Mouse (Mus musculus) embryo, embryonic 10.5 days (tissue): ENCODE measurements around the gene Mpdu1.
A peak's percentile ranks its signal among the peaks of the same experiment; 100 is the strongest.

Experiments used
- DNase-seq: peaks from one replicate; pipeline ENCODE4 v3.0.0-alpha.2; 2015; ENCODE audit warnings: low spot score

Mpdu1 gene

DNA sequence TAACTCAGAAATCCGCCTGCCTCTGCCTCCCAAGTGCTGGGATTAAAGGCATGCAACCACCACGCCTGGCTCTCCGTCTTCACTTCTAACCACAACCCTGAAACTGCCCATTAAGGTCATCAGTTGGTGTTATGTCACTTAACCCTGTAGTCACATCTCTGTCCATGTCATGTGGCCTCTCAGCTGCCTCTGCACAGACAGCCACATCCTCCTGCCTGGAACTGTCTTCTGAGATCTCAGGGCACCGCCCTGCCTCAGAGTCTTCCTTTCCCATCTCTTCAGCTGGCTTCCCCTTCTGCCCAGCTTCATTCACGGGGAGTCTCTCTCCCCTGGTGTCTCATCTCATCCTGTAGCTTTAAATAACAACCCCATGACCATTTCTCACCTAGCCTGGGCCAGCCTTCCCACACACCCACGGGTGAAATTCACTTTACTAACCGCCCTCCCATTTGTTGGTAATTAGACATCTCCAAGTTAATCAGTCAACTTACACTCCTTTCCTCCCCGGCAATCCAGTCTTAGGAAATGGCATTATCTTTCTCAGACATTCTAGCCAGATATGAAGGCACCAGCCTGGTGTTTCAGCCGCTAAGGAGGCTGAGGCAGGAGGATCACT, 29.9 kb upstream of the Mpdu1 start:
- no peak for DNase-seq

DNA sequence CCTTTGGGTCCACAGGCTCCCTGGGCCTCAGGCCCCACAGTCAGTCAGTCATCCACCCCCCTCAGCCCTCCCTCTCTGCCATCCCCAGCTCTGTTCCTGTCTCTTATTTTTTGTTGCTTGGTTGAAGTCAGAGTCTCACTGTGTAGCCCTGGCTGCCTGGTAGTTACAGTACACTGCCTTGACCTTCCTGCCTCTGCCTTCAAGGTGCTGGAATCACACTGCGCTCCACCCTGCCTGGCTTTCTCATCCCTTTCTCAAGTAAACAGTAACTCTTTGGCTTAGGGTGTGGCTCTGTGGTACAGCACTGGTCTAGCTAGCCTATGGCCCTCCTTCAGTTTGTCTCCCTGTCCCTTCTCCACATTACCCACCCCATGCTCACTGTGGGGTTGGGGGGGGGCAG, 27.4 kb upstream of the Mpdu1 start:
- no peak for DNase-seq

DNA sequence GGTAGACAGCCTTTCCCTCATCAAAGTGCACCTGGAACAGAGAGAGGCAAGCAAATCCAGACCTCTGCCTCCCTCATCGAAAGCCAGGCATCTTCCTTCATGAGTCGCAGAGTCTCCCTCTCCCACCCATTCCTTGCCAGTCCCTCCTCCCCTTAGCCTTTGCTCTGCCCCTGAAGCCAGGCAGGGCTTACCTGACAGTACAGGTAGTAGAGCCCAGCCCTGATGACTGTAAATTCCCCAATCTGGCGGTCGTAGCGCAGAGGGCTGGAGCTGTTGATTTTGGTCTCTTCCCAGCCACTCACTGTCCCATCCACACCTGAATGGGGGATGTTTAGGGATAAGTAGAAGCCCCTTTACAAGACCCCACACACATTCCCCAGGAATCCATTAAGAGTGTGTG, 24.6 kb upstream of the Mpdu1 start:
- no peak for DNase-seq

DNA sequence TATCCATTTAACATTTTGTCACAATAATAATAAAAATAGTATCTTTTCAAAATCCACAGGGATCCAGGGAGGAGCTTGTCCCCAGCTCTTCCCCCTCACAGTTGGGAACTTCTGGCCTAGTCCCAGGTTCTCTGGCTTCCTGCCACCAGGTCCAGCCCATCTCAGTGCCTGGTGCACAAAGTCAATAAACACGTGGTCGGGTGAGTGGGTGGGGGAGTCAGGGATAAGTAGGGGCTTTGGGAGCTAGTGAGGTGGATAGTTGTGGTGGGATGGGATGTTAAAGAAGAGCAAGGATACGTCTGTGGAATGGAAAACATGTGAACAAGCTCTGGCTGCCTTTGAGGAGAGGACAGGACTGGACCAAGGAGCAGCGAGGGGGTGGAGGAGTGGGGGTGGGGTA, 23.9 kb upstream of the Mpdu1 start:
- DNase-seq = no peak

DNA sequence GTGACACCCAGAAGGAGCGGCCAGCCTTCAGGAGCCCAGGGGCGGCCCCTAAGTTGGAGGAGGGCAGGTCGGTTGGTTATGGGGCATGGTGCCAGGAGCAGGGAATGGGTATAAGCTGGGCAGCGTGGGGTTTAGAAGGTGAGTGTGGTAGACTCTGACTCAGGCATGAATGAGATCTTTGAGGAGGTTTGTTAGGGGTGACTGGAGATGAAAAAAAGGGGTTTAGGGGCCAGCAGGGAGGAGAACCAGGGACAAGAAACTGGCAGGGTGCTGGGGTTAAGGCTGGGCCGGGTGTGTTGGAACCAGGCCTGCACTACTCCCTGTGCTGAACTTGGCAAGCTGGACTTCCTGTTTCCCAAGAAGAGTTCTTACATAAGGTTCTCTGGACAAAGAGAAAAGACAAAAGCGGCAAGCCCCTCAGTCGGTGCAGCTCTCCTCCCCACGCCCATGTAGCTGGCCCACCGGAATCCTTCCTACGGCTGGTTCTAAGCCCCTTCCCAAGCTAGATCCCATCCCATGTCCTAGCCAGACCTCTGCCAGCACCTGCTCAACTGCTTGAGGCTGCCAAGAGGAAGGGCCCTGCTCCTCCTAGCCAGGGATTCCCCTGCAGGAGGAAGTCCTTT, 23.2 kb upstream of the Mpdu1 start, which contains the start of gene Tnfsf13:
Tnfsf13 (minus strand) TSS at position 259 of the 623 bp plus-strand sequence.
- no peak for DNase-seq

DNA sequence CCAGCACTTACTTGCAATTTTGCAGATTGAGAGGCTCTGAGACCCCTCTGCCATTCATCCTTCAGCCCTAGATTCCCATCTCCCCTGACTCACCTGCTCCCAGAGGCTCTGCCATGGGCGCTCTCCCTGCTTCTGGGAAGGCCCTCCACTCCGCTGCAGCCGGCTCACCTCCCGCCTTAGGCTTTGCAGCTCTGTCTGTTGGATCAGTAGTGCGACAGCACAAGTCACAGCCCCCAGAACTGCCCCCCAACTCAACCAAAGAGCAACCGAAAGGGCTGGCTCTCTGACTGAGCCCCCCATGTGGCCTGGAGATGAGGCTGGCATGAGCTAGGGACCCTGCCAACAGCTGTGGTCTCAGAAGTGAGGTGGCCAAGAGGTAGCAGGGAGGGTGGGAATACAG, 22.5 kb upstream of the Mpdu1 start:
- no peak for DNase-seq

DNA sequence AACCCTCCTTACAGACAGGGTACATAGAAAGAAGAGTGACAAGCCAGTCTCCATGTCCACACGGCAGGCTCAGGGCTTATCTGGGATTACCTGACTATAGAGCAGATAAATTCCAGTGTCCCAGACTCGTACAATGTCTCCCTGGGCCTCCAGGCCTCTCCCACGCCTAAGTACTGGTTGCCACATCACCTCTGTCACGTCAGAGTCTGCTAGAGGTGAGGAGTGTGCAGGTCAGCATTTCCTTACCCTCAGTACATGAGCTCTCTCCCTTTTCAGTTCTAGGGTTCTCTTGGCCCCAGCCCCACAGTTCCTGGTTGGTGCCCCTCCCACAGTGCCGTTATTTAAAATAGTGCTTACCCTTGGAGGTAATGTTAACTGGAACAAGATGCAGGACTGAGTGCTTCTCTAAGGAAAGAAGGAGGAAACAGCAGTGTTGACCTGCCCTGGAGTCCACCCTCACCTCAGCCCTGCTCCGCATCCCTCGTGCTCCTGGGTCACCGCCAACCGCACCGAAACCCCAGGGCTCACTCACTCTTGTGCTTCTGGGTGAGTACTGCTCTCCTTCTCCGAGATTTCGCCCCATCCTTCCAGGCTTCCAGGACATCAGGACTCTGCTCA, 21.8 kb upstream of the Mpdu1 start:
- no peak for DNase-seq

DNA sequence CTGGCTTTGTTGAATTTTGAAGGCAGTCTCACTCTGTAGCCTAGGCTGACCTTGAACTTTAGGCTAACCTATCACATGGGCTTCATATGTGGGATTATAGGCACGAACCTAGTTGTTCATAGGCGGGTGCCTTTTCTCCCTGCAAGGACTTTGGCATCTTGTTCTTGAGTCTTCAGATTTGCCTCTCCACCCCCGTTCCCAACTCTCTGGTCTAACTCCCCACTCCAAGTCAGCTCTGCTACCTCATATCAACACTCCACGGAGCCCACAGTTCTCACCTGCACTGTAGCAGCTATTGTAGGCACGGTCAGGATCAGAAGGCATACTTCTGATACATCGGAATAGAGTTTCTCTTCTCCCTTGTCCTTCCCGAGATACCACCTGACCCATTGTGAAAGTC, 21.1 kb upstream of the Mpdu1 start:
- DNase-seq = no peak

DNA sequence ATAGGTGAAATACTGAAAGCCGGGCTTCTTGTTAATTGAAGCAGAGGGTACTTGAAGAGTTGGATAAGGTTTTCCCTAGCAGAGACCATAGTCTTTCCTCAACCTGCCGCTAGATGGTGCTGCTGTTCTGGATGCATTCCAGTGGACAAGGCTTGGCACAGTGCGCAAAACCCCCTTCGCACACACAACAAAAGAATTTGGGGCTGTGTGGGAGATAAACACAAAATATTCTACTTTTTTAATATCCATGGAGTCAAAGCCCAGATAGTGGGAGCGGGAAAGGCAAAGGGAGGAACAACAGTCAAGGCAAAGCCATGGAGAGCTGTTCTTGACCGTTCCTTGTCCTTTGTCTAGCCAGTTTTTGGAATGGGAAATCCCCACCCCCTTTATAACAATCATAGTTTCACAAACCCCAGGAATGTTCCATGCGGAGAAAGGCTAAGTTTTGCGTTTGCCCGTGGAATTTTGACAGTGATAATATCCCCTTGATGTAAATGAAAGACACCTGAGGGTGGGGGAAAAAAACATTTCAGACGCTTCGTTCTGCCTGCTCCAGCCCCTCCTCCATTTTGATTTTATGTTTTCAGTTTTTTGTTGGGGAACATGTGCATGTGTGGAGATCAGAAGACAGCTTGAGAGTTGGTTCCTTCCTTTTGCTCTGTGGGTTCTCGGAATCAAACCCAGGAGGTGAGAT, 20.5 kb upstream of the Mpdu1 start:
- DNase-seq = peak; percentile 98

DNA sequence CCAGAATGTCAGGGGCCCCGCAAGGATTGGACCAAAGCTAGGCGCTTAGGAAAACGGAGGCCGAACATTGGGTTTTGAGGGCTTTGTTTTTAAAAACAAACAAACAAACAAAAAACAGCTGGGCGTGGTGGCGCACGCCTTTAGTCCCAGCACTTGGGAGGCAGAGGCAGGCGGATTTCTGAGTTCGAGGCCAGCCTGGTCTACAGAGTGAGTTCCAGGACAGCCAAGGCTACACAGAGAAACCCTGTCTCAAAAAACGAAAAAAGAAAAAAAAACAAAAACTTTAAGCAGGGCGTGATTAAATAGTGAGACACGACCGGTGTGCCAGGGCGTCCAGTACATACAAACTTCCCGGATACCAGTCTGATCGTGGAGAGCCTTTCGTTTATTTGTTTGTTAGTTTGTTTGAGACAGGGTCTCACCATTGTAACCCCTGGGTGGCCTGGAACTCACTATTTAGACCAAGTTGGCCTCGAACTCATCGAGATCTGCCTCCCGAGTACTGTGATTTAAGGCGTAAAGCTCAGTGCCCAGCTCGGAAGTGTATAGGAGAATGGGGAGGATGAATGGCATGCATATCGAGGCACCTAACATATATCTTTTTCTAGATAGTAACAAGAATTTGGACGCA, 19.9 kb upstream of the Mpdu1 start:
- DNase-seq = no peak

DNA sequence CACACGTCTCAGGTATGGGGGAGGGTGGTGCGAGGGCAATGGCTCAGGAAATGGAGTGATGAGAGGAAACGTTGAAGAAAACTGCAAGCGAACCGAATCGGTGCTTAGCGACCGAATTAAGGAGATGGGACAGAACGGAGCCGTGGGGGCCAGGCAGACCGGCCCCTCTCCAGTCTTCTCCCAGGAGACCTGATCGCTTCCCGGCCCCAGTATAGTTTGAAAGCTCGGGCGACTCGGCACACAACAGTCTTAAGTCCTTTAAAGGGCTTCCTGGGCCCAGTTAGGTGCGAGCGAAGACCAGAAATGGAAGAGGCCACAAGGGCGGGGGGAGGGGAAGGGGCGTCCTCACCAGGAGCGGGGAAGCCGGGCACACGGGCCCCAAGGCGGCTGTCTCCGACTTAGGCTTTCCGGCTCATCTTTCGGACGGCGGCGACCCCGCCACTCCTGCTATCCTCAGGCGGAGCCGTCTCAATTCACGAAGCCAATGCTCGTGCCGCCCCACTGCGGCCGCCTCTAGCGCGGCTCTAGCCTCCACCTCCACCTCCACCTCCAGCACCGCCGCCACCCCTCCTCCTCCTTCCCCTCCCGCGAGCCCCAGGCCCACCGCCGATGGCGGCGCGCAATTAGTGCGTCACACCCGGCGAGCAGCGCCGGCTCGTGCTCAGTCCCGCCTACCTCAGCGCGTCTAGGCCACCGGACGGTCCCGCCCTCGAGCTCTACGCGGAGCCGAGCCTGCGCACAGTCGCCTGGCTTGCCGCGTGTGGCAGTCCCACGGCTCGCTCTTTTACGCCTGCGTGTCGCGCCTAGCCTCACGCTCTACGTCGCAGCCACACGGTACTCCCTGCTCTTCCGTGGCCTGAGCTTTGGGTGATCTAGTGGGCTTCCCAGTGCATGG, 19.1 kb upstream of the Mpdu1 start, which contains the start of gene Senp3:
Senp3 (minus strand) TSS at position 771 of the 895 bp plus-strand sequence.
- DNase-seq = peak; percentile 97

- DNase-seq = no peak
These were observed 17.9 kb upstream of the Mpdu1 start for GRCm38 (mm10) chr11:69680136-69680855.

- DNase-seq = no peak
These were observed 16.7 kb upstream of the Mpdu1 start for GRCm38 (mm10) chr11:69679144-69679543.

DNA sequence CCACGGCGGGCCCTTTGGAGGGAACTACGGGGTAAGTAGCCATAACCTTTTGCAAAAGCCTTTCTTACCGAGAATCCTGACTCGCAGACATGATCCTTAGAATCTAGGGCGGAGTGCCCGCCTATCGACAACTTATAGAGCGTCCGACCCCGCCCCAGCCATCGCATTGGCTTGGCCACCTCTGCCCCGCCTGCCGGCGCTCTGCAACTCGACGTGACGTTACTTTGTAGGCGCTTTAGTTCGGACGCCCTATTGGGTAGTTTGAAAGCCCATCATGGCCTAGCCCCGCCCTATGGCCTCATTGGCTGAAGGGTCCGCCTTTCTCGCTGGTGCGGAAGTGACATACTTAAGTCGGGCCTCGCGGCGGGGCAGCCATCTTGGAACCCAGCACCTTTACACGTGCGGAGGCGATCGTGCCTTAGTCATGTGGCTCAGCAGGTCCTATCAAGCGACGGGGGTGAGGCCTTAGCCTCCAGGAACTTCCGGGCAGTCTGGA, 9.8 kb upstream of the Mpdu1 start, which contains the start of gene Eif4a1:
Eif4a1 (minus strand) TSS at position 213 of the 496 bp plus-strand sequence.
- peak; percentile 100 for DNase-seq

DNA sequence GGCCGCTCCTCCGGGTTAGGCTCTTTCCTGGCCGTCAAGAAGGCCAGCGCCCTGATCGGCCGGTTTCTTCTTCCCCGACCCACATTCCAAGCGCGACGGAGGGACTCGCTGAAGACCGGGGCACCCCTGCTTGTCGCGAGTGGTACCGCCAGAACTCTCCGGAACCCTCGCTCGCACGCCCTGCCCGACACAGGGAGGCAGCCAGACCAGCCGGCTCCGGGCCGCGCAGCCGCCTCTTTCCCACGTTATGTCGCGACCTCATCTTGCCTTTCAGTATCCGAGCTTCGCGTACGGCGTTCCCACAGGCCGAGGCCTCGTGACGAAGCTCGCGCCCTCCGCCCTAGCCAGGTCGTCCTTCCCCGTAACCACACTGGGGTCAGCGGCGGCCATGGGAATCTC, 9.3 kb upstream of the Mpdu1 start:
- no peak for DNase-seq

- DNase-seq = peak; percentile 96
These were observed 8.6 kb upstream of the Mpdu1 start for GRCm38 (mm10) chr11:69670786-69671725.

- no peak for DNase-seq
These were observed 4.2 kb upstream of the Mpdu1 start for GRCm38 (mm10) chr11:69666665-69667005.

DNA sequence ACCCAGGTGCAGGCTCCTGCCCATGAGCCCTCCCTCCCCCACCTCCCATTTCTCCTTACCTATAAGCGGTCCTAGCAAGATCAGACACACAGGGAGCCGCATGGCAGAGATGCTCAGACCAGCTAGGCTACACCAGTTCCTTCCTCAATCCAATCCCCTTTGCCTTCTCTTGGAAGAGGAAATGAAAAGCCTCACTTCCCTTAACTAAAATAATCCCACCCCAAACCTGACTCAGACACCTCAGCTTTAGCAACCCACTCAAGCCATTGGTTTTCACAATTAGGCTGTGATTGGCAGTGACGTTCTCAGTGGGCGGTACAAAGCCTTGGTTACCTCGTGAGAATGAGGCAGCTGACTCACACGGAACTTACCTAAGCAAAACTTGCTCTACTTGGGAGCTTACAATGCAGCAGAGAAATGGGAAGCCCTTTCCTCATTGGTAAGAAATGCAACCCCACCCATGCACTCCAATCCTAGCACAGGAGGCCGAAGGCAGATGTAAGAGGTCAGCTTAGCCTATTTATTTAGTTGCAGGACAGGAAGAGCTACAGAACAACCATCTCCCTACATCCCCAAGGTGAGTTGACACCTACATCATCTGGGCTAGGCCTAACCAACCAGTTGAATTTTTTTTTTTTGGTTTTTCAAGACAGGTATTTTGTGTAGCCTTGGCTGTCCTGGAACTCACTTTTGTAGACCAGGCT, 3.7 kb upstream of the Mpdu1 start, which contains the start of gene Cd68:
Cd68 (minus strand) TSS at position 193 of the 704 bp plus-strand sequence.
- DNase-seq = peak; percentile 54
